Mouse (Mus musculus): ENCODE measurements around the gene Sugp1. TPM values are rescaled to one million over a fixed set of nuclear protein-coding genes. Genes with fewer than 3 reads are reported as not detected.
A peak's percentile ranks its signal among the peaks of the same experiment; 100 is the strongest.
"Not testable (repeated sequence)": the region's sequence is repeated elsewhere in the genome, so short reads cannot be mapped to it uniquely, and the experiment has no call there.

Sugp1 gene
- polyA plus RNA-seq, 1 experiment from 2014 or later, result 34.1 TPM

GRCm38 (mm10) chr8:70012350-70012749 lies 30.3 kb upstream of the Sugp1 start:
- H3K79me2 ChIP-seq (ENCODE audit: inconsistent target), result no peaks in the 10 kb centered on the region
- WGBS (ENCODE audit: missing documents), result 83% methylated on average over 3 of the region's 3 CpGs
- no peak overlapping the region for H3K4me3 ChIP-seq (ENCODE audit: inconsistent target)
- H3K36me3 ChIP-seq (ENCODE audit: inconsistent target), result peaks cover 8% of the 10 kb centered on the region; the same call in 1 of the 2 replicates
- no peak overlapping the region for H3K27ac ChIP-seq

GRCm38 (mm10) chr8:70012763-70013162 lies 29.9 kb upstream of the Sugp1 start:
- Histone ChIP-seq H3K4me3 (ENCODE audit: inconsistent target) (no peak overlapping the region), H3K27ac (no peak overlapping the region), H3K36me3 (ENCODE audit: inconsistent target) (peaks cover 12% of the 10 kb centered on the region; the same call in 1 of the 2 replicates), H3K79me2 (ENCODE audit: inconsistent target) (no peaks in the 10 kb centered on the region)
- WGBS (ENCODE audit: missing documents), result 76% methylated on average over 1 of the region's 1 CpGs

GRCm38 (mm10) chr8:70015017-70015416 lies 27.6 kb upstream of the Sugp1 start:
- Histone ChIP-seq H3K27ac (no peak overlapping the region), H3K4me3 (ENCODE audit: inconsistent target) (no peak overlapping the region), H3K79me2 (ENCODE audit: inconsistent target) (no peaks in the 10 kb centered on the region), H3K36me3 (ENCODE audit: inconsistent target) (peaks cover 31% of the 10 kb centered on the region; the same call in 1 of the 2 replicates)
- 100% methylated on average over 1 of the region's 1 CpGs for WGBS (ENCODE audit: missing documents)

GRCm38 (mm10) chr8:70023596-70023995 lies 19.0 kb upstream of the Sugp1 start:
- Histone ChIP-seq H3K79me2 (ENCODE audit: inconsistent target) (no peaks in the 10 kb centered on the region), H3K27ac (no peak overlapping the region), H3K4me3 (ENCODE audit: inconsistent target) (no peak overlapping the region), H3K36me3 (ENCODE audit: inconsistent target) (peaks cover 97% of the 10 kb centered on the region)
- 92% methylated on average over 8 of the region's 8 CpGs for WGBS (ENCODE audit: missing documents)

- Histone ChIP-seq H3K27ac (no peak overlapping the region), H3K36me3 (ENCODE audit: inconsistent target) (peaks cover 98% of the 10 kb centered on the region), H3K4me3 (ENCODE audit: inconsistent target) (no peak overlapping the region), H3K79me2 (ENCODE audit: inconsistent target) (peaks cover 8% of the 10 kb centered on the region; the same call in 1 of the 2 replicates)
- 96% methylated on average over 2 of the region's 2 CpGs for WGBS (ENCODE audit: missing documents)
Measured at GRCm38 (mm10) chr8:70026151-70026550, 16.5 kb upstream of the Sugp1 start.

GRCm38 (mm10) chr8:70030255-70030654 lies 12.4 kb upstream of the Sugp1 start:
- H3K36me3 ChIP-seq (ENCODE audit: inconsistent target), result peaks cover 73% of the 10 kb centered on the region
- 100% methylated on average over 1 of the region's 1 CpGs for whole genome bisulfite sequencing (ENCODE audit: missing documents)
- no peak overlapping the region for H3K4me3 ChIP-seq (ENCODE audit: inconsistent target)
- H3K79me2 ChIP-seq (ENCODE audit: inconsistent target), result peaks cover 49% of the 10 kb centered on the region
- no peak overlapping the region for H3K27ac ChIP-seq

- Histone ChIP-seq H3K4me3 (ENCODE audit: inconsistent target) (no peak overlapping the region), H3K79me2 (ENCODE audit: inconsistent target) (peaks cover 97% of the 10 kb centered on the region), H3K27ac (no peak overlapping the region), H3K36me3 (ENCODE audit: inconsistent target) (0 out of 2 replicates have a peak, but pooled peaks cover 4% of the 10 kb centered on the region)
- WGBS (ENCODE audit: missing documents), result 100% methylated on average over 1 of the region's 1 CpGs
Measured at GRCm38 (mm10) chr8:70037994-70038393, 4.6 kb upstream of the Sugp1 start.

- Histone ChIP-seq H3K27ac (peak overlapping the region; percentile 87), H3K36me3 (ENCODE audit: inconsistent target) (no peaks in the 10 kb centered on the region), H3K4me3 (ENCODE audit: inconsistent target) (peak overlapping the region; percentile 88), H3K79me2 (ENCODE audit: inconsistent target) (peaks cover 96% of the 10 kb centered on the region)
- WGBS (ENCODE audit: missing documents), result under 1% methylated on average over 46 of the region's 47 CpGs
Measured at GRCm38 (mm10) chr8:70041885-70042546, 597 bp upstream of the Sugp1 start.

- WGBS (ENCODE audit: missing documents), result 92% methylated on average over 5 of the region's 5 CpGs
- Histone ChIP-seq H3K79me2 (ENCODE audit: inconsistent target) (peaks cover 88% of the 10 kb centered on the region), H3K27ac (no peak overlapping the region), H3K4me3 (ENCODE audit: inconsistent target) (no peak overlapping the region), H3K36me3 (ENCODE audit: inconsistent target) (peaks cover 7% of the 10 kb centered on the region; the same call in 1 of the 2 replicates)
Measured at GRCm38 (mm10) chr8:70043996-70044395, 1.4 kb downstream of the Sugp1 start.

GRCm38 (mm10) chr8:70049662-70050061 lies 7.0 kb downstream of the Sugp1 start:
- H3K4me3 ChIP-seq (ENCODE audit: inconsistent target), result no peak overlapping the region
- H3K36me3 ChIP-seq (ENCODE audit: inconsistent target), result peaks cover 36% of the 10 kb centered on the region; the same call in 1 of the 2 replicates
- H3K79me2 ChIP-seq (ENCODE audit: inconsistent target), result peaks cover 34% of the 10 kb centered on the region
- H3K27ac ChIP-seq, result no peak overlapping the region

GRCm38 (mm10) chr8:70050434-70050833 lies 7.8 kb downstream of the Sugp1 start:
- WGBS (ENCODE audit: missing documents), result 97% methylated on average over 5 of the region's 5 CpGs
- not testable (repeated sequence) for H3K27ac ChIP-seq; H3K4me3 ChIP-seq (ENCODE audit: inconsistent target)
- peaks cover 44% of the 10 kb centered on the region; the same call in 1 of the 2 replicates for H3K36me3 ChIP-seq (ENCODE audit: inconsistent target)
- H3K79me2 ChIP-seq (ENCODE audit: inconsistent target), result peaks cover 27% of the 10 kb centered on the region

GRCm38 (mm10) chr8:70057721-70058120 lies 15.1 kb downstream of the Sugp1 start:
- 100% methylated on average over 1 of the region's 1 CpGs for WGBS (ENCODE audit: missing documents)
- Histone ChIP-seq H3K79me2 (ENCODE audit: inconsistent target) (no peaks in the 10 kb centered on the region), H3K27ac (no peak overlapping the region), H3K4me3 (ENCODE audit: inconsistent target) (no peak overlapping the region), H3K36me3 (ENCODE audit: inconsistent target) (peaks cover 70% of the 10 kb centered on the region)

- Histone ChIP-seq H3K79me2 (ENCODE audit: inconsistent target) (no peaks in the 10 kb centered on the region), H3K4me3 (ENCODE audit: inconsistent target) (no peak overlapping the region), H3K36me3 (ENCODE audit: inconsistent target) (peaks cover 28% of the 10 kb centered on the region), H3K27ac (no peak overlapping the region)
- WGBS (ENCODE audit: missing documents), result 89% methylated on average over 2 of the region's 2 CpGs
Measured at GRCm38 (mm10) chr8:70071836-70072440, 29.3 kb downstream of the Sugp1 start.

GRCm38 (mm10) chr8:70072441-70073069 lies 29.9 kb downstream of the Sugp1 start, which contains the start of gene Tm6sf2:
Gene Tm6sf2 (plus strand): TSS chr8:70072924.
- 25% methylated on average over 16 of the region's 27 CpGs for WGBS (ENCODE audit: missing documents)
- Histone ChIP-seq H3K79me2 (ENCODE audit: inconsistent target) (no peaks in the 10 kb centered on the region), H3K4me3 (ENCODE audit: inconsistent target) (no peak within 1 kb of the TSS), H3K36me3 (ENCODE audit: inconsistent target) (peaks cover 25% of the 10 kb centered on the region), H3K27ac (no peak within 1 kb of the TSS)

- Histone ChIP-seq H3K27ac (no peak overlapping the region), H3K4me3 (ENCODE audit: inconsistent target) (no peak overlapping the region), H3K36me3 (ENCODE audit: inconsistent target) (peaks cover 20% of the 10 kb centered on the region)
Measured at GRCm38 (mm10) chr8:70073120-70073519, 30.5 kb downstream of the Sugp1 start.

More at GRCm38 (mm10) chr8:70073120-70073519, 30.5 kb downstream of the Sugp1 start:
- 67% methylated on average over 8 of the region's 8 CpGs for WGBS (ENCODE audit: missing documents)
- H3K79me2 ChIP-seq (ENCODE audit: inconsistent target), result no peaks in the 10 kb centered on the region

Measured in macrophage (primary cell).